Mouse (Mus musculus) frontal cortex, postnatal 25 days (tissue): ENCODE data around the gene Orai2.
"Not testable (repeated sequence)": the region's sequence is repeated elsewhere in the genome, so short reads cannot be mapped to it uniquely, and the experiment has no call there.

Experiments used
- DNase-seq, 2 experiments: peaks; one replicate each; pipeline ENCODE4 v3.0.0; 2022; ENCODE audit warnings: low spot score in 2 of 2

The Orai2 gene

GRCm38 (mm10) chr5:136170512-136171362 lies at the start of gene Orai2:
Orai2 (minus strand) TSS chr5:136170713.
- peak; percentile 70 to 76 for DNase-seq

- no peak for DNase-seq
These were observed 48.1 kb upstream of the Orai2 start for GRCm38 (mm10) chr5:136218585-136218984.

GRCm38 (mm10) chr5:136217932-136218381 lies 47.4 kb upstream of the Orai2 start:
- no peak for DNase-seq

GRCm38 (mm10) chr5:136217004-136217665 lies 46.6 kb upstream of the Orai2 start:
- DNase-seq: no peak

- DNase-seq: no peak
These were observed 45.4 kb upstream of the Orai2 start for GRCm38 (mm10) chr5:136215958-136216357.

- no peak for DNase-seq
These were observed 44.7 kb upstream of the Orai2 start for GRCm38 (mm10) chr5:136215211-136215610.

GRCm38 (mm10) chr5:136213716-136214115 lies 43.2 kb upstream of the Orai2 start:
- no peak for DNase-seq

- DNase-seq: no peak
These were observed 42.2 kb upstream of the Orai2 start for GRCm38 (mm10) chr5:136212716-136213115.

- DNase-seq: not testable (repeated sequence)
These were observed 41.0 kb upstream of the Orai2 start for GRCm38 (mm10) chr5:136211341-136212102.

GRCm38 (mm10) chr5:136210549-136210948 lies 40.0 kb upstream of the Orai2 start:
- no peak for DNase-seq

GRCm38 (mm10) chr5:136201832-136202231 lies 31.3 kb upstream of the Orai2 start:
- peak; percentile 36 to 47 for DNase-seq

- DNase-seq: no peak
These were observed 29.0 kb upstream of the Orai2 start for GRCm38 (mm10) chr5:136199526-136199925.

- DNase-seq: peak; percentile 85 to 91
These were observed 28.2 kb upstream of the Orai2 start, which contains the start of gene Prkrip1 for GRCm38 (mm10) chr5:136198474-136199391. Prkrip1 (minus strand) TSS chr5:136198963.

- DNase-seq: no peak
These were observed 21.4 kb upstream of the Orai2 start for GRCm38 (mm10) chr5:136191870-136192269.

GRCm38 (mm10) chr5:136186723-136187122 lies 16.2 kb upstream of the Orai2 start:
- DNase-seq: peak in 1 of 2 experiments; percentile 55

- no peak for DNase-seq
These were observed 13.3 kb upstream of the Orai2 start for GRCm38 (mm10) chr5:136183766-136184165.

GRCm38 (mm10) chr5:136182830-136183229 lies 12.3 kb upstream of the Orai2 start:
- DNase-seq: no peak

GRCm38 (mm10) chr5:136182049-136182448 lies 11.5 kb upstream of the Orai2 start:
- DNase-seq: no peak

- no peak for DNase-seq
These were observed 10.7 kb upstream of the Orai2 start for GRCm38 (mm10) chr5:136181197-136181596.

GRCm38 (mm10) chr5:136179594-136179993 lies 9.1 kb upstream of the Orai2 start:
- DNase-seq: no peak
